8 mouse cellular contexts compared by ENCODE assay signal in genomic region chr4:70402109-70402819, GRCm38 (mm10). TPM values are rescaled to one million over a fixed set of nuclear protein-coding genes. Genes with fewer than 3 reads are reported as not detected.
DNase-seq lines count a peak whose midpoint lies in the region; ATAC-seq lines count a peak whose summit lies in the region.

No protein-coding gene starts in this region.

- intact Hi-C loops in left cerebral cortex, postnatal 36 days (cut with DNase I) = no loop called here

- ATAC-seq in heart, embryonic 12.5 days (ENCODE audit: insufficient number of reproducible peaks, low FRiP score) = no peak
- peak; percentile 75; the same call in 1 of the 2 replicates for ATAC-seq in embryonic facial prominence, embryonic 14.5 days (ENCODE audit: low read depth)
- peak; percentile 86 for ATAC-seq in hindbrain, embryonic 15.5 days (ENCODE audit: low FRiP score, low read depth)

- H3K9me3 ChIP-seq in heart, embryonic 12.5 days (replicated peaks) = no peaks in the 10 kb centered on the region
- H3K9me3 ChIP-seq in embryonic facial prominence, embryonic 14.5 days (ENCODE audit: control insufficient read depth, low read length) = no peaks in the 10 kb centered on the region
- no peaks in the 10 kb centered on the region for H3K9me3 ChIP-seq in hindbrain, embryonic 15.5 days

- WGBS in heart, embryonic 12.5 days = 74% methylated on average over 9 of the region's 9 CpGs
- 60% methylated on average over 7 of the region's 9 CpGs for WGBS in embryonic facial prominence, embryonic 14.5 days
- WGBS in hindbrain, embryonic 15.5 days = 45% methylated on average over 9 of the region's 9 CpGs

- peaks cover 48% of the 10 kb centered on the region for H3K36me3 ChIP-seq in heart, embryonic 12.5 days
- H3K36me3 ChIP-seq in embryonic facial prominence, embryonic 14.5 days (ENCODE audit: control insufficient read depth, insufficient read depth, low read length) = peaks cover 49% of the 10 kb centered on the region
- H3K36me3 ChIP-seq in hindbrain, embryonic 15.5 days = no peaks in the 10 kb centered on the region; the same call in 1 of the 2 replicates

- no peak overlapping the region for H3K27ac ChIP-seq in heart, embryonic 12.5 days (ENCODE audit: poor library complexity, severe bottlenecking)
- no peak overlapping the region for H3K27ac ChIP-seq in embryonic facial prominence, embryonic 14.5 days (replicated peaks; ENCODE audit: low read depth, low read length)
- H3K27ac ChIP-seq in hindbrain, embryonic 15.5 days (replicated peaks) = peak overlapping the region; percentile 64

- H3K4me3 ChIP-seq in heart, embryonic 12.5 days = no peak overlapping the region
- no peak overlapping the region for H3K4me3 ChIP-seq in embryonic facial prominence, embryonic 14.5 days (ENCODE audit: low read depth, low read length)
- H3K4me3 ChIP-seq in hindbrain, embryonic 15.5 days = no peak overlapping the region

- H3K4me1 ChIP-seq in heart, embryonic 12.5 days (replicated peaks) = no peaks in the 10 kb centered on the region
- 0 out of 2 replicates have a peak, but pooled peaks cover under 1% of the 10 kb centered on the region for H3K4me1 ChIP-seq in embryonic facial prominence, embryonic 14.5 days (ENCODE audit: control insufficient read depth, insufficient read depth, low read length)
- H3K4me1 ChIP-seq in hindbrain, embryonic 15.5 days (replicated peaks) = peaks cover 31% of the 10 kb centered on the region

- no peaks in the 10 kb centered on the region for H3K27me3 ChIP-seq in heart, embryonic 12.5 days (replicated peaks)
- no peaks in the 10 kb centered on the region for H3K27me3 ChIP-seq in embryonic facial prominence, embryonic 14.5 days (replicated peaks; ENCODE audit: control insufficient read depth, insufficient read depth, low read length)
- no peaks in the 10 kb centered on the region for H3K27me3 ChIP-seq in hindbrain, embryonic 15.5 days

- no peak overlapping the region for H3K4me2 ChIP-seq in heart, embryonic 12.5 days
- H3K4me2 ChIP-seq in embryonic facial prominence, embryonic 14.5 days (ENCODE audit: low read depth, low read length) = no peak overlapping the region
- no peak overlapping the region for H3K4me2 ChIP-seq in hindbrain, embryonic 15.5 days

- H3K9ac ChIP-seq in heart, embryonic 12.5 days = no peak overlapping the region
- H3K9ac ChIP-seq in embryonic facial prominence, embryonic 14.5 days (ENCODE audit: low read depth, low read length) = no peak overlapping the region
- H3K9ac ChIP-seq in hindbrain, embryonic 15.5 days = 0 out of 2 replicates have a peak overlapping the region, but pooled peaks have one; percentile 4

- DNase-seq in heart, adult 18-20 months = peak; percentile 24 to 32
- peak; percentile 40 for DNase-seq in MN1 (ENCODE audit: low spot score)
- DNase-seq in embryonic facial prominence, embryonic 14.5 days (ENCODE audit: low spot score) = peak; percentile 41
- peak; percentile 62 to 70 for DNase-seq in left cerebral cortex, postnatal 36 days (ENCODE audit: low spot score in 2 of 2)
- DNase-seq in right cerebral cortex, postnatal 25 days = peak; percentile 78
- no peak for DNase-seq in spleen, adult 18-20 months

RNA-seq across cellular contexts. Expression of gene Cdk5rap2, which starts 8.0 kb away (rescaled TPM):
- 1 to 10 TPM; 4.2 to 5.5 TPM for total RNA-seq in heart, adult 18-20 months (2021)
- polyA plus RNA-seq in heart, embryonic 12.5 days (2016; fragmentation: Nextera tagmentation; extraction: Ambion mirVana) = 16.3 and 16.8 TPM in 2 replicates
- 15.8 and 18.5 TPM in 2 replicates for polyA plus RNA-seq in embryonic facial prominence, embryonic 14.5 days (2014; fragmentation: Nextera tagmentation; extraction: Ambion mirVana)
- 8.9 and 10.2 TPM in 2 replicates for polyA plus RNA-seq in hindbrain, embryonic 15.5 days (2015; fragmentation: Nextera tagmentation; extraction: Ambion mirVana)
- 10 to 100 TPM in 1 of 2 experiments, 1 to 10 TPM in 1; 6.8 to 10.0 TPM for total RNA-seq in left cerebral cortex, postnatal 36 days (2021)

Comparison
In these comparisons a context has a peak if more than half of its experiments do, and no peak if none do; other contexts are left out.
1. DNase-seq: peak in heart, adult 18-20 months (2 of 2), MN1 (single experiment), embryonic facial prominence, embryonic 14.5 days (single experiment), left cerebral cortex, postnatal 36 days (2 of 2) and right cerebral cortex, postnatal 25 days (single experiment); none in spleen, adult 18-20 months (0 of 2).